Mouse (Mus musculus) c-Kit-negative CD71-positive TER-119-positive erythroid progenitor cells, embryonic 14.5 days (primary cell): Measurements from ENCODE around the gene Lrp1.

ENCODE experiments used
- DNase-seq: peaks from one replicate; pipeline ENCODE4 v3.0.0-alpha.2; 2013; ENCODE audit warnings: low read depth, low spot score

Lrp1 gene

GRCm38 (mm10) chr10:127652906-127653638 lies 32.1 kb upstream of the Lrp1 start:
- no peak for DNase-seq

- DNase-seq: no peak
Measured at GRCm38 (mm10) chr10:127645791-127646190, 24.8 kb upstream of the Lrp1 start.

- DNase-seq: peak; percentile 49
Measured at GRCm38 (mm10) chr10:127643553-127644238, 22.7 kb upstream of the Lrp1 start.

- peak; percentile 56 for DNase-seq
Measured at GRCm38 (mm10) chr10:127642772-127643552, 22.0 kb upstream of the Lrp1 start, which contains the start of gene Stat6. Gene Stat6 (plus strand): TSS chr10:127642986.

- peak; percentile 68 for DNase-seq
Measured at GRCm38 (mm10) chr10:127641861-127642771, 21.2 kb upstream of the Lrp1 start.

- no peak for DNase-seq
Measured at GRCm38 (mm10) chr10:127640421-127640820, 19.5 kb upstream of the Lrp1 start.

- DNase-seq: no peak
Measured at GRCm38 (mm10) chr10:127632668-127633271, 11.8 kb upstream of the Lrp1 start.

- DNase-seq: no peak
Measured at GRCm38 (mm10) chr10:127631261-127632214, 10.6 kb upstream of the Lrp1 start.

- DNase-seq: peak; percentile 9
Measured at GRCm38 (mm10) chr10:127626433-127626832, 5.5 kb upstream of the Lrp1 start.

- DNase-seq: no peak
Measured at GRCm38 (mm10) chr10:127623439-127624216, 2.7 kb upstream of the Lrp1 start.

- DNase-seq: no peak
Measured at GRCm38 (mm10) chr10:127622661-127623060, 1.7 kb upstream of the Lrp1 start.

GRCm38 (mm10) chr10:127622057-127622392 lies 1.1 kb upstream of the Lrp1 start:
- no peak for DNase-seq

- no peak for DNase-seq
Measured at GRCm38 (mm10) chr10:127621191-127622056, 476 bp upstream of the Lrp1 start.

- DNase-seq: no peak
Measured at GRCm38 (mm10) chr10:127619941-127620405, 975 bp downstream of the Lrp1 start.

GRCm38 (mm10) chr10:127619119-127619721 lies 1.7 kb downstream of the Lrp1 start:
- DNase-seq: no peak

GRCm38 (mm10) chr10:127618173-127618572 lies 2.8 kb downstream of the Lrp1 start:
- no peak for DNase-seq

GRCm38 (mm10) chr10:127617294-127617693 lies 3.7 kb downstream of the Lrp1 start:
- no peak for DNase-seq
